Mouse (Mus musculus): ENCODE measurements around the gene Nfasc. TPM values are rescaled to one million over a fixed set of nuclear protein-coding genes. Genes with fewer than 3 reads are reported as not detected.

The Nfasc gene
- polyA plus RNA-seq, 2 experiments, result 0.34 to 1.1 TPM

DNA sequence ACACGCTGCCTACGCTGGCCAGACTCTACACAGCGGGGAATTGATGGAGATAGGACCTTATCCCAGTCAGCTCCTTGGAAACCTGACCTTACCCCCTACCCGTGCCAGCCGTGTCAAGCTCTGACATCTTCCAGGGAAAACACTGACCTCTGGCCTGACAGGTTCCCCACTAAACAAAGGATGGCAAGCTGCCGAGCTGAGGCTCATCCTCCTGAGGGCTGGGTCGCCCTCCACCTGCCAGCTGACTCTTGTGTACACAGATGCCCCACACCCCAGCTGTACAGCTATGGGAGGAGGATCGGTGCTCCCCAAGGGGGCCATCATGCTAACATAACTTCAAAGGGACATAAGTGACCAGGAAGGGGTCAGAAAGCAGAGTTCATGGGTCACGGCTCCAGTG lies 47.6 kb downstream of the Nfasc start:
- TF ChIP-seq POLR2A (IDR thresholded peaks at IDR 0.05; ENCODE audit: borderline replicate concordance, extremely low read depth, insufficient read depth, insufficient read length), result no peak
- no peak for ATAC-seq (ENCODE audit: low FRiP score, low read depth)
- H3K4me1 ChIP-seq (ENCODE audit: control insufficient read depth, insufficient read depth, low read length), result 0 out of 2 replicates have a peak, but pooled peaks cover 3% of the 10 kb centered on the region

DNA sequence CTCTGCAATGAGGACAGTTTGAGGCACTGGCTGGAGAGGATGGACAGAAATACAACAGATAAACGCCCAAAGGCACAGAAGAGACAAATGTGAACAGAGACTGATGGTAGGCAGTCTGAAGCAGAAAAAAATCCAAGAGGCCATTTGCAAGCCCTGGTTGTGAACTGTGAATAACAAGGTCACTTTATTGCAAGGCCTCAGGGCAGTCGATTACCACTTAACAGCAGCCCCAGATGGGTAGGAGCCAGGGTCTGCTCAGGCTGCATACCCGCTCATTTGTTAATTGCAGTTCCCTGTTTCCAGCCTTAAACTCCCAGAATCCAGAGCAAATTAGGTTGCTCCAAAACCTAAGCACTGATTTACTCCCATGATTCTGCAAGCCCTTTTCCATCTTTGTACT lies 52.4 kb downstream of the Nfasc start:
- WGBS, result 22% methylated on average over 3 of the region's 3 CpGs
- H3K27ac ChIP-seq (replicated peaks; ENCODE audit: low read depth, low read length), result no peak overlapping the region
- H3K4me3 ChIP-seq (replicated peaks; ENCODE audit: low read length), result no peak overlapping the region
- no peaks in the 10 kb centered on the region for H3K36me3 ChIP-seq (ENCODE audit: control insufficient read depth, insufficient read depth, low read length)
- TF ChIP-seq POLR2A (IDR thresholded peaks at IDR 0.05; ENCODE audit: borderline replicate concordance, extremely low read depth, insufficient read depth, insufficient read length), result no peak
- no peaks in the 10 kb centered on the region for H3K27me3 ChIP-seq (ENCODE audit: control insufficient read depth, insufficient read depth, low read length)
- ATAC-seq (ENCODE audit: low FRiP score, low read depth) (no peak), DNase-seq (ENCODE audit: low spot score) (no peak)
- no peaks in the 10 kb centered on the region for H3K9me3 ChIP-seq (ENCODE audit: control insufficient read depth, low read length)
- H3K4me2 ChIP-seq (replicated peaks; ENCODE audit: low read depth, low read length, severe bottlenecking), result no peak overlapping the region
- 0 out of 2 replicates have a peak, but pooled peaks cover 3% of the 10 kb centered on the region for H3K4me1 ChIP-seq (ENCODE audit: control insufficient read depth, insufficient read depth, low read length)
- H3K9ac ChIP-seq (ENCODE audit: low read depth, low read length, severe bottlenecking), result no peak overlapping the region

More for the DNA sequence above, 47.6 kb downstream of the Nfasc start:
- Histone ChIP-seq H3K27me3 (ENCODE audit: control insufficient read depth, insufficient read depth, low read length) (no peaks in the 10 kb centered on the region), H3K36me3 (ENCODE audit: control insufficient read depth, insufficient read depth, low read length) (no peaks in the 10 kb centered on the region), H3K27ac (replicated peaks; ENCODE audit: low read depth, low read length) (no peak overlapping the region), H3K4me3 (replicated peaks; ENCODE audit: low read length) (no peak overlapping the region), H3K9me3 (ENCODE audit: control insufficient read depth, low read length) (no peaks in the 10 kb centered on the region), H3K4me2 (replicated peaks; ENCODE audit: low read depth, low read length, severe bottlenecking) (no peak overlapping the region), H3K9ac (ENCODE audit: low read depth, low read length, severe bottlenecking) (no peak overlapping the region)
- WGBS, result 36% methylated on average over 9 of the region's 9 CpGs
- DNase-seq (ENCODE audit: low spot score), result no peak

DNA sequence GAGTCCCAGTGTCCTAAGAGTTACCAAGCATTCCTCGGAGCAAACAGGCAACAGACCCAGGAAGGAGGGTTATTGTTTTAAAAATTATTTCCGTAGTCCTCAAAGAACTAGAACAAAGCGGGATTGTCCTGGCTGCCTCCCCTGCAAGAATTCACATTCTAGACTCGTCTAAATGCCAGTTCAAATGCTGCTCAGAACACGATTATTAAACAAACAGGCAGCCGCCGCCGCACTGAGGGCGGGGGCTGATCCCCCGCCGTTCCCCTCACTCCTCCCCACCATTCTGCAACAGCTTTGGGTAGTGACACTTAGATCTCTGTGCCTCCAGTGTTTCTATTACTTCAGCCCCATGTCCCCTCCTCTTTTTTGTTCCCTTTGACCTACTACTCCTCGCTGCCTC lies 62.7 kb downstream of the Nfasc start:
- no peak overlapping the region for H3K4me2 ChIP-seq (replicated peaks; ENCODE audit: low read depth, low read length, severe bottlenecking)
- H3K9me3 ChIP-seq (ENCODE audit: control insufficient read depth, low read length), result no peaks in the 10 kb centered on the region
- H3K36me3 ChIP-seq (ENCODE audit: control insufficient read depth, insufficient read depth, low read length), result no peaks in the 10 kb centered on the region
- DNase-seq (ENCODE audit: low spot score) (no peak), ATAC-seq (ENCODE audit: low FRiP score, low read depth) (no peak)
- no peak for TF ChIP-seq POLR2A (IDR thresholded peaks at IDR 0.05; ENCODE audit: borderline replicate concordance, extremely low read depth, insufficient read depth, insufficient read length)
- no peaks in the 10 kb centered on the region for H3K27me3 ChIP-seq (ENCODE audit: control insufficient read depth, insufficient read depth, low read length)
- no peak overlapping the region for H3K27ac ChIP-seq (replicated peaks; ENCODE audit: low read depth, low read length)
- H3K4me3 ChIP-seq (replicated peaks; ENCODE audit: low read length), result no peak overlapping the region
- no peaks in the 10 kb centered on the region for H3K4me1 ChIP-seq (ENCODE audit: control insufficient read depth, insufficient read depth, low read length)
- H3K9ac ChIP-seq (ENCODE audit: low read depth, low read length, severe bottlenecking), result no peak overlapping the region
- 75% methylated on average over 12 of the region's 12 CpGs for WGBS

DNA sequence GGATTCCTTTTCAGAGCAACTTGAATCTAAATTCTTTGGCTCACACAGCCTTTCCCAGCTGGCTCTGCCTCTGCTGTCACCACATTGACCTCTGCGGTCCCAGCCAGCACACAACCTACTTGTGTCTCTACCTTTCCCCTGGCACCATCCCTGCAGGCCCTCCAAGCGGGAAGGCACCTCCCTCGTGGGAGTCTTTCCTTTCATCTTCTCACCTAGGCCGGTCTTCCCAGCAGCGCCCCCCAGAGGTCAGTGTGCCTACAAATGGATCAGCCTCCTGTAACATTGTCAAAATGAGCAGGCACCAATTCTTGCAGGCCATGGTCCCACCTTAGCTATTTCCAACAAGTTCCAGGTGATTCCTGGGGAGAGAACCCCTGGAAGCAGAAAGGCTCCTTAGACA lies 63.5 kb downstream of the Nfasc start:
- Histone ChIP-seq H3K9me3 (ENCODE audit: control insufficient read depth, low read length) (no peaks in the 10 kb centered on the region), H3K9ac (ENCODE audit: low read depth, low read length, severe bottlenecking) (no peak overlapping the region), H3K27me3 (ENCODE audit: control insufficient read depth, insufficient read depth, low read length) (no peaks in the 10 kb centered on the region), H3K27ac (replicated peaks; ENCODE audit: low read depth, low read length) (no peak overlapping the region), H3K4me1 (ENCODE audit: control insufficient read depth, insufficient read depth, low read length) (no peaks in the 10 kb centered on the region), H3K4me3 (replicated peaks; ENCODE audit: low read length) (no peak overlapping the region), H3K4me2 (replicated peaks; ENCODE audit: low read depth, low read length, severe bottlenecking) (no peak overlapping the region), H3K36me3 (ENCODE audit: control insufficient read depth, insufficient read depth, low read length) (no peaks in the 10 kb centered on the region)
- ATAC-seq (ENCODE audit: low FRiP score, low read depth) (no peak), DNase-seq (ENCODE audit: low spot score) (no peak)
- TF ChIP-seq POLR2A (IDR thresholded peaks at IDR 0.05; ENCODE audit: borderline replicate concordance, extremely low read depth, insufficient read depth, insufficient read length), result no peak
- WGBS, result 32% methylated on average over 5 of the region's 5 CpGs

DNA sequence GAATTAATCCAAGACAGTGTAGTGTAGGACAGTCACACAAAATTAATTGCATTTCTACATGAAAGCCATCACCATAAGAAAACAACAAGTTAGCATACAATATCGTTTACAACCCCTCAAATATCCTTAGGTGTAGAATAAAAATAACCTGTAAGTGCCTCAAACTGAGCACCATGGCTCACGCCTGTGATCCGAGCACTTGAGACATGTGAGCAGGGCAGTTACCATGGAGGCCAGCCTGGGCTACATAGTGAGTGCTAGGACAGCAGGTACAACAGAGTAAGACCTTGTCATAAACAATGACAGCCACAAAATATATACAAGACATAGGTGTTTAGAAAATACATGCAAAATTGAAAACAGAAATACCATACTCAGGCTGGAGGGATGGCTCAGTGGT lies 68.9 kb downstream of the Nfasc start:
- H3K4me1 ChIP-seq (ENCODE audit: control insufficient read depth, insufficient read depth, low read length), result no peaks in the 10 kb centered on the region
- 81% methylated on average over 3 of the region's 3 CpGs for WGBS
- DNase-seq (ENCODE audit: low spot score), result no peak
- no peak overlapping the region for H3K4me3 ChIP-seq (replicated peaks; ENCODE audit: low read length)
- ATAC-seq (ENCODE audit: low FRiP score, low read depth), result no peak
- H3K27ac ChIP-seq (replicated peaks; ENCODE audit: low read depth, low read length), result no peak overlapping the region
- no peaks in the 10 kb centered on the region for H3K36me3 ChIP-seq (ENCODE audit: control insufficient read depth, insufficient read depth, low read length)
- H3K4me2 ChIP-seq (replicated peaks; ENCODE audit: low read depth, low read length, severe bottlenecking), result no peak overlapping the region
- no peaks in the 10 kb centered on the region for H3K9me3 ChIP-seq (ENCODE audit: control insufficient read depth, low read length)
- H3K27me3 ChIP-seq (ENCODE audit: control insufficient read depth, insufficient read depth, low read length), result no peaks in the 10 kb centered on the region
- H3K9ac ChIP-seq (ENCODE audit: low read depth, low read length, severe bottlenecking), result no peak overlapping the region
- no peak for TF ChIP-seq POLR2A (IDR thresholded peaks at IDR 0.05; ENCODE audit: borderline replicate concordance, extremely low read depth, insufficient read depth, insufficient read length)

DNA sequence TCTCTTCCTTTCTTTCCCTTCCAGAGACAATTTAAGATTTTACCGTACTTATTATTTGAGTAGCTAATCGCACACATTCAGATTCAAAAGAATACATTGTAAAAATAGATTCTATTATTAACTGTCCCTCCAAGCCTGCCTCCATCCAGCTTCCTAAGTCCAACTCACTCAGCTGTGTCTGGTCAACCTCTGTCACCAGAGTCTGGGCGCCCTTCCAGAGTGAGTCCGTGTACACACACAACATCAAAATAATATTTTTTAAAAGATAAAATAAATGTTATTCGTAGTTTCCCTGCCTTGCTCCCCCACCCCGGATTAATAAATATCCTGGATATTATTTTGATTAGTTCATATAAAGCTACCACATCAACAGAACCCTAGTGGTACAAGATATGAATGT lies 72.4 kb downstream of the Nfasc start:
- no peak overlapping the region for H3K9ac ChIP-seq (ENCODE audit: low read depth, low read length, severe bottlenecking)
- no peak for TF ChIP-seq POLR2A (IDR thresholded peaks at IDR 0.05; ENCODE audit: borderline replicate concordance, extremely low read depth, insufficient read depth, insufficient read length)
- ATAC-seq (ENCODE audit: low FRiP score, low read depth) (no peak), DNase-seq (ENCODE audit: low spot score) (no peak)
- no peaks in the 10 kb centered on the region for H3K27me3 ChIP-seq (ENCODE audit: control insufficient read depth, insufficient read depth, low read length)
- H3K36me3 ChIP-seq (ENCODE audit: control insufficient read depth, insufficient read depth, low read length), result no peaks in the 10 kb centered on the region
- H3K9me3 ChIP-seq (ENCODE audit: control insufficient read depth, low read length), result no peaks in the 10 kb centered on the region
- no peak overlapping the region for H3K4me3 ChIP-seq (replicated peaks; ENCODE audit: low read length)
- H3K27ac ChIP-seq (replicated peaks; ENCODE audit: low read depth, low read length), result no peak overlapping the region
- H3K4me2 ChIP-seq (replicated peaks; ENCODE audit: low read depth, low read length, severe bottlenecking), result no peak overlapping the region
- no peaks in the 10 kb centered on the region for H3K4me1 ChIP-seq (ENCODE audit: control insufficient read depth, insufficient read depth, low read length)
- 90% methylated on average over 6 of the region's 6 CpGs for WGBS

All from limb, embryonic 14.5 days (tissue).